Mouse (Mus musculus): ENCODE results near the gene Cstad.

The Cstad gene

GRCm38 (mm10) chr2:30595796-30596195 lies 956 bp downstream of the Cstad start:
- peak; percentile 40 for DNase-seq (ENCODE audit: low read depth)

DNA sequence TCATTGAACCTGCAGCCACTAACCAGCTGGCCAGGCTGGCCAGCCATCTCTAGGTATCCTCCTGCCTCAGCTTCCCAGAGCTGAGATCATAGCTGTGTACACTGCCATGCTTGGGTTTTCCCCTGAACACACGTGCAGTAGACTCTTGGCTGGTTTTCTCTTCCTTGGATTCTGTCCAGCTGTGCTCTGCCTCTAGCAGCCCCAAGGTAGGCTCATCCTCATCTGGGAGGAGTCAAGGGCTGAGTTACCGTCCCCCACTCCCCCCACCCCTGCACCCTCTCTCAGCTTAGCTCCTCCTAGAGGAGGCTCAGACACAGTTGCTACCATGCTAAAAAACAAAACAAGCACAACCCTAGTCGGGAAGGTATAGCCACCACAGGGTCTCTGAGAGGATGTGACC lies 4.8 kb downstream of the Cstad start:
- DNase-seq (ENCODE audit: low read depth): peak; percentile 42

- DNase-seq (ENCODE audit: low read depth): no peak
Observed at GRCm38 (mm10) chr2:30600291-30600690, 5.5 kb downstream of the Cstad start.

- no peak for DNase-seq (ENCODE audit: low read depth)
Observed at GRCm38 (mm10) chr2:30600965-30601841, 6.4 kb downstream of the Cstad start.

DNA sequence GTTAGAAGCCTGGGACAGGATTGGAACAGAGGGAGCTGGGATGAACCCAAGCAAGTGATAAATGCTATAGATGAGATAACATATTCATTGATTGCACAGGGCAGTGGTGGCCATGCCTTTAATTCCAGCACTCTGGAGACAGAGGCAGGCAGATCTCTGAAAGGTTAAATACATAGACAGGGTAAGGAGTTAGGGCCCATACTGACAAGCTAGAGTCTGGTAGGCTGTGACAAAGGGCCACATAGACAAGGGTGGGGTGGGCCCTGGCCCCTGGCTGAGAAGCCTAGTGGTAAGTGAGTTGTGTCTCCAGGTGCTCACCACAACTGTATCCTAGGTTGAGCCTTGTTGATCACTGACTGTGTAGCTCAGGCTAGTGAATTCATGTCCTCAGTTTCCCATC lies 7.6 kb downstream of the Cstad start:
- no peak for DNase-seq (ENCODE audit: low read depth)

DNA sequence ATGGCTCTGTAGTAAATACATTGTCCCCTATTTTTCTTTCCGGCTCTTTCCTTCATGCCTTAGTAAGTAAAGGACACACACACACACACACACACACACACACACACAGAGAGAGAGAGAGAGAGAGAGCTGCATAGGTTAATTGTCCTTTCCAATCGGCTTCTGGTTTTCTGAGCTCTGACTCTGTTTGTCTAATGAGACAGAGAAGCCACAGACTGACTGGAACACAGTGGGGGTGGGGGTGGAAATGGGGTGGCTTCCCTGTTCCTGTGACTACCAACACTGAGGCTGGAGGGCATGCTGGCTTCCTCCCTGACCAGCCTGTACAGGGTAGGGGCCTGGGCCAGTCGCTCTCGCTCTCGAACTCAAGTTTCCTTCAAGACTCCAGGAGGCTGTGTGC lies 8.9 kb downstream of the Cstad start:
- DNase-seq (ENCODE audit: low read depth): no peak

GRCm38 (mm10) chr2:30604880-30605761 lies 10.3 kb downstream of the Cstad start:
- no peak for DNase-seq (ENCODE audit: low read depth)

- DNase-seq (ENCODE audit: low read depth): no peak
Observed at GRCm38 (mm10) chr2:30605762-30606051, 10.9 kb downstream of the Cstad start.

GRCm38 (mm10) chr2:30606621-30607052 lies 11.8 kb downstream of the Cstad start:
- no peak for DNase-seq (ENCODE audit: low read depth)

DNA sequence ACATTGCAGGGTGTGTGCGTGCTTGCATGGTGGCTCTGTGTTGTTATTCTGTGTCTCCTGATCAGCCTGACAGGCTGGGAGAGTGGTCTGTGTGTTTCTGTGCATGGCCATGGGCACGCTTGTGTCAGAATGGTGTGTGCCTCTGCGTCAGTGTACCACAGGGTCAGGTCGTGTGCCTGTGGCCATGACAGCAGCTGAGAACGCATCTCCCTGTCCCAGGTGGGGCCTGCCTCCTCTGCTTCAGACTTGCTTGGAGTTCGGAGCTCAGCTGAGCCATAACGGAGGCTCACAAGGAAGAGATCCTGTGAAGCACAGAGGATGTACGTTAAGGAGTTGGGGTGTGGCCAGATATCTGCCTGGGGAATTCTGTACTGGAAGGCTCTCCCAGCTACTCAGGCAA lies 13.1 kb downstream of the Cstad start:
- DNase-seq (ENCODE audit: low read depth): no peak

DNA sequence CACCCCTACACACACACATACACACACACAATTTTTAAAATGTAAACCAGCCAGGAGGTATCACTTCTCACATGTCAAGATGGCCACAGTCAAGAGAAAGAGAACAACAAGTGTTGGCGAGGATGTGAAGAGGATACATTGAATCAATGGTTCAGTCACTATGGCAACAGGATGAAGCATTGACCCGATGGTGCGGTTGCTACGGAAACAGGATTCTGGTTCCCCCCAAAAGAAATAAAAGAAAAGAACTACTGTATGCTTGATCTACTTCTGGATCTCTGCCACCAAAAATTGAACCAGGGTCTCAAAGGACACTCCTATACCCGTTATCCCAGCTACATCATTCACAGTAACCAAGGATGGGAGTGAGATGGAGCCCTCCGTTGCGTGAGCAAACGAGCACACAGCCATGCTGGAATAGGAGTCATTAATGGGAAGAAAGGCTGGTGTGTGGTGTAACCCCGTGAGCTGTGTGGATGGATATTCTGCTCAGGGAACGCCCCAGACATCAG lies 13.9 kb downstream of the Cstad start:
- no peak for DNase-seq (ENCODE audit: low read depth)

- DNase-seq (ENCODE audit: low read depth): no peak
Observed at GRCm38 (mm10) chr2:30613574-30613973, 18.7 kb downstream of the Cstad start.

GRCm38 (mm10) chr2:30614151-30614923 lies 19.5 kb downstream of the Cstad start:
- DNase-seq (ENCODE audit: low read depth): no peak

DNA sequence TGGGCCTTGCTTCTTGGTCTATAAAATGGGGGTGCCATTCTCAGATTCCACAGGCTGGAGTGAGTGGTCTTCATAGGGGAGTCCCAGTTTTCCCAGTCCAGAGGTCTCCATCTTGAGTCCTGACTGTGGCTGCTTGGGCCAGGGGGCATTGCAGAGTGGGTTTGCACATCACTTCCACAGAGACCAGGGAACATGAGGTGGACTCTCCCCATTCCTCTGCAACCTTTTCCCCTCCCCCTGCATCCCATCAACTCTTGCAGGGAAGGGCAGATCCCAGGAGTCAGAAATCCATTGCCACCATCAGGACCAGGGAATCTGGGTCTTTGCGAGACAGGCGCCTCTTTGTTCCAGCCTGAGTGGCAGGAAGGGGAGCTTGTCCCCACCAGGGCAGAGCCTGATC lies 21.0 kb downstream of the Cstad start:
- DNase-seq (ENCODE audit: low read depth): no peak

GRCm38 (mm10) chr2:30616464-30616863 lies 21.6 kb downstream of the Cstad start:
- no peak for DNase-seq (ENCODE audit: low read depth)

- DNase-seq (ENCODE audit: low read depth): no peak
Observed at GRCm38 (mm10) chr2:30618487-30619248, 23.8 kb downstream of the Cstad start.

- DNase-seq (ENCODE audit: low read depth): no peak
Observed at GRCm38 (mm10) chr2:30623873-30624272, 29.0 kb downstream of the Cstad start.

DNA sequence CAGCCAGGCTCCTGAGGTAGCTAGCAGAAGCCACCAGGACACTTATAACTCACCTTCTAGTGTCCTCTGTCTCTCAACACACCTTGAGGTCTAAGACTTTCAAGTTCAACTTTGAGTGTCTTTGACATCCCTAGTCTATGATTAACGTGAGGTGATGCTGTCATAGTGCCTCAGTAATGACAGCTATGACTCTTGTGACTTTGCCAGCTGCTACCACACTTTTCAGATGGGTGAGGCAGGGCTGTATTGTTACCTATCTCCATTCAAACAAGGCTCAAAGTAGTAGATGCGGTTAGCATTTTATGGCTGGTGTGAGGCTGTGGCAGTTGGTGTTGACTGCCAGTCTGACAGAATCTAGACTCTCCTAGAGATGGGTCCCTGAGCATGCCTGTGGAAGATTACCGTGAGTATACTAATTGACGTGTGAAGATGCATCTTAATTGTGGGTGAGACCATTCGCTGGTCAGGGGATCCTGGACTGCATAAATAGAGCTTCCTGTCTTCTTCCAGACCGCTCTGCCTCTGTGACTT lies 30.5 kb downstream of the Cstad start:
- no peak for DNase-seq (ENCODE audit: low read depth)

GRCm38 (mm10) chr2:30626058-30626675 lies 31.3 kb downstream of the Cstad start:
- DNase-seq (ENCODE audit: low read depth): peak; percentile 90

DNA sequence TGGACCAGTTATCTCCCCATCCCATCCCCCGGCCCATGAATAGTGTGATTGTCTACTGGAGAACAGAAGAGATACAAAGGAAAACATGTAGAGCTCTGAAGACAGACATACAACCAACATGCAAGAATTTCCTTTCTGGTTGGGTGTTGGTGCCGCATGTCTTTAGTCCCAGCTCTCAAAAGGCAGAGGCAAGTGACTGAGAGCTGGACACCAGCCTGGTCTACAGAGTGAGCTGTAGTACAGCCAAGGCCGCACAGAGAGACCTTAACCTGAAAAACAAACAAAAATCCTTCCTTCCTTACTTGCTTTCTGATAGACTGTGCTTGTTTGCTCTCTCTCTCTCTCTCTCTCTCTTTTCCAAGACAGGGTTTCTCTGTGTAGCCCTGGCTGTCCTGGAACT lies 32.5 kb downstream of the Cstad start:
- peak; percentile 27 for DNase-seq (ENCODE audit: low read depth)

DNA sequence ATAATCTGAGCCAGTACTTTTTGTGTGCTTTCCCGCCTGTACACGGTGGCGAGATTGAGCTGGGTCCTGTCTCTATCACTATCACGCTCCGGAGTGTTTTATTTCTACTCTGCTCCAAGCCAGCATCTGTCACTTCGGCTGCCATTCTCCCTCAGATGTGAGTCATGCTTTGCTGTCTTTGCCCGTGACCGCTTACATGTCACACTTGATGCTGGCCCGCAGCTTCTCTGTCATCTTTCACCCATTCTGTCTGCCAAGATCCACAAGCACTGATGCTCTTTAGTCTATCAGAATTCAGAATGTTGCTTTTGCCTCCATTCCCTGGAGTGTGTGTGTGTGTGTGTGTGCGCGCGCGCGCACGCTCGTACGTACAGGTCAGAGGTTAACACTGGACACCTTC lies 33.5 kb downstream of the Cstad start:
- no peak for DNase-seq (ENCODE audit: low read depth)

Data from induced T-regulatory cell, adult 2 months (primary cell).